Mouse (Mus musculus): ENCODE data around the gene Gorasp1.

DNA sequence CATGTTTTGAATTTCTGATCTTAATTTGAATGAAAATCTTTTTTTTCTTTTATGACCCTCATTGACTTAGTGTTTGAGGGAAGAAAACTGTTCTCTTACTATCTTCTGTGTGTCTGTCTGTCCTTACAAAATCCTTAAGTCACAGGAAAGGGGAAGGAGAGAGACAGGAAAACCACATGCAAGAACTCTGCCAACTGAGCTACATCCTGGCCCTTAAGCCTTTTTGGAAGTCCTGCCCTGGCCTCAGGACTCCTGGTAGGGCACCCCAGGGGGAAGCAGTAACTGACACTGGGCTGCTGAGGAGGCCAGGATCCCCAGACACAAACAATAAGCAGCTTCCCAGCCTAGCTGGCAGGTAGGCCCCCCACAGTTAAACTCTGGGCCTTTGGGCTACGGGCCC is 6.0 kb upstream of the Gorasp1 start:
- TF ChIP-seq FLI1 (IDR thresholded peaks at IDR 0.05; ENCODE audit: low read length) (no peak), GATA1 (IDR thresholded peaks at IDR 0.05; ENCODE audit: borderline replicate concordance, low read length) (no peak)

Measured in megakaryocyte, embryonic 14.5 days (primary cell).